Mouse (Mus musculus) CH12.LX (cell line): Measurements from ENCODE around the gene Jph2.

Experiments used
- PAX5 ChIP-seq: IDR thresholded peaks from 2 replicates; pipeline ENCODE4 v1.6.1; 2012; ENCODE audit warnings: low read length, inconsistent platforms, mixed read lengths
- TBP ChIP-seq: conservative IDR thresholded peaks from 2 replicates; pipeline ENCODE4 v1.6.1; 2011; ENCODE audit warnings: low read depth, low read length, improper control_type of control experiment

GRCm38 (mm10) chr2:163404037-163404815 lies 6.4 kb upstream of the Jph2 start:
- TF ChIP-seq TBP = no peak
- no peak for TF ChIP-seq PAX5
